Mouse (Mus musculus) heart, postnatal 4 days (tissue): Measurements from ENCODE around the gene Cd151. TPM values are rescaled to one million over a fixed set of nuclear protein-coding genes. Genes with fewer than 3 reads are reported as not detected.

Experiments
- DNase-seq: peaks from one replicate; pipeline ENCODE4 v3.0.0; 2021
- total RNA-seq, 2 experiments: library from RNA; stranded (reverse); gene quantifications; 2 replicates each; pipeline ENCODE4 v1.2.3; 2021

The Cd151 gene
- total RNA-seq, 2 experiments from 2014 or later, result 229 to 230 TPM

GRCm38 (mm10) chr7:141459301-141459711 is 7.9 kb upstream of the Cd151 start:
- peak; percentile 20 for DNase-seq

- no peak for DNase-seq
Observed at GRCm38 (mm10) chr7:141460001-141460390, 7.2 kb upstream of the Cd151 start.

GRCm38 (mm10) chr7:141460391-141461113 is 6.6 kb upstream of the Cd151 start, which contains the start of gene Cracr2b:
Cracr2b (plus strand) TSS chr7:141461094.
- no peak for DNase-seq

- DNase-seq, result peak; percentile 55
Observed at GRCm38 (mm10) chr7:141461521-141462332, 5.5 kb upstream of the Cd151 start.

- no peak for DNase-seq
Observed at GRCm38 (mm10) chr7:141462333-141462821, 4.8 kb upstream of the Cd151 start.

- DNase-seq, result peak; percentile 73
Observed at GRCm38 (mm10) chr7:141463824-141464602, 3.2 kb upstream of the Cd151 start.

GRCm38 (mm10) chr7:141464603-141465201 is 2.5 kb upstream of the Cd151 start:
- no peak for DNase-seq

GRCm38 (mm10) chr7:141465388-141466044 is 1.7 kb upstream of the Cd151 start:
- no peak for DNase-seq

- DNase-seq, result no peak
Observed at GRCm38 (mm10) chr7:141466045-141466394, 1.2 kb upstream of the Cd151 start.

GRCm38 (mm10) chr7:141466607-141467148 is 514 bp upstream of the Cd151 start:
- DNase-seq, result no peak

- DNase-seq, result no peak
Observed at GRCm38 (mm10) chr7:141468164-141468521, 951 bp downstream of the Cd151 start.

GRCm38 (mm10) chr7:141468522-141469211 is 1.5 kb downstream of the Cd151 start:
- peak; percentile 78 for DNase-seq

- DNase-seq, result no peak
Observed at GRCm38 (mm10) chr7:141469352-141469751, 2.2 kb downstream of the Cd151 start.

GRCm38 (mm10) chr7:141469901-141470636 is 2.9 kb downstream of the Cd151 start:
- DNase-seq, result peak; percentile 58

- DNase-seq, result no peak
Observed at GRCm38 (mm10) chr7:141470637-141470944, 3.4 kb downstream of the Cd151 start.

- no peak for DNase-seq
Observed at GRCm38 (mm10) chr7:141471236-141471635, 4.0 kb downstream of the Cd151 start.

GRCm38 (mm10) chr7:141472226-141472625 is 5.0 kb downstream of the Cd151 start:
- no peak for DNase-seq

- no peak for DNase-seq
Observed at GRCm38 (mm10) chr7:141472763-141473162, 5.6 kb downstream of the Cd151 start.

GRCm38 (mm10) chr7:141474160-141474559 is 7.0 kb downstream of the Cd151 start:
- no peak for DNase-seq
